Mouse (Mus musculus) MEL (cell line): ENCODE data around the gene Ybx3. TPM values are rescaled to one million over a fixed set of nuclear protein-coding genes. Genes with fewer than 3 reads are reported as not detected.

ENCODE experiments used
- DNase-seq: peaks from one replicate; pipeline ENCODE4 v3.0.0; 2011; ENCODE audit warnings: low read depth, low spot score
- H3K27ac ChIP-seq: 2 replicates; pipeline ENCODE4 v1.5.1; 2012; ENCODE audit warnings: low read depth, mild to moderate bottlenecking, control low read depth, low read length, moderate library complexity; ENCODE audit not compliant: control insufficient read depth
- H3K27me3 ChIP-seq, 2 experiments: fragments of 150-350 bp in 1 of 2; sonication (generic) in 1 of 2; 2 replicates each; pipeline ENCODE4 v1.6.1; 2012; ENCODE audit warnings: low read length in 2 of 2, mild to moderate bottlenecking in 2 of 2, improper control_type of control experiment in 1 of 2, moderate library complexity in 1 of 2; ENCODE audit not compliant: insufficient read depth in 2 of 2, control insufficient read depth in 1 of 2
- H3K36me3 ChIP-seq, 2 experiments: 2 replicates each; pipeline ENCODE4 v1.6.1; 2012 to 2014; ENCODE audit warnings: low read length in 2 of 2, improper control_type of control experiment in 1 of 2, inconsistent platforms in 1 of 2, mild to moderate bottlenecking in 1 of 2; ENCODE audit not compliant: insufficient read depth in 2 of 2, control insufficient read depth in 1 of 2
- H3K4me1 ChIP-seq, 2 experiments: fragments of 150-350 bp in 1 of 2; sonication (generic) in 1 of 2; 2 replicates each; pipeline ENCODE4 v1.6.1; 2012; ENCODE audit warnings: low read length in 2 of 2, improper control_type of control experiment in 1 of 2, mild to moderate bottlenecking in 1 of 2; ENCODE audit not compliant: insufficient read depth in 2 of 2, control insufficient read depth in 1 of 2
- H3K4me3 ChIP-seq, 2 experiments: fragments of 150-350 bp in 1 of 2; sonication (generic) in 1 of 2; 2 replicates each; pipeline ENCODE4 v1.5.1; 2012; ENCODE audit warnings: low read depth in 2 of 2, low read length in 2 of 2, mild to moderate bottlenecking in 2 of 2, moderate library complexity in 2 of 2, control low read depth in 1 of 2, improper control_type of control experiment in 1 of 2; ENCODE audit not compliant: control insufficient read depth in 1 of 2, insufficient read depth in 1 of 2
- H3K79me2 ChIP-seq: 2 replicates; pipeline ENCODE4 v1.6.1; 2012; ENCODE audit warnings: mild to moderate bottlenecking, low read length, moderate library complexity; ENCODE audit not compliant: control insufficient read depth, poor library complexity, insufficient read depth
- H3K9ac ChIP-seq: 2 replicates; pipeline ENCODE4 v1.6.1; 2012; ENCODE audit warnings: low read depth, mild to moderate bottlenecking, control low read depth, low read length, moderate library complexity; ENCODE audit not compliant: control insufficient read depth, poor library complexity, severe bottlenecking
- H3K9me3 ChIP-seq: fragments of 150-350 bp; sonication (generic); replicated peaks from 2 replicates; pipeline ENCODE4 v1.6.1; 2012; ENCODE audit warnings: mild to moderate bottlenecking, low read length, improper control_type of control experiment, moderate library complexity; ENCODE audit not compliant: insufficient read depth
- BHLHE40 ChIP-seq: IDR thresholded peaks from 2 replicates; pipeline ENCODE4 v1.6.1; 2012; ENCODE audit warnings: low read depth, mild to moderate bottlenecking, inconsistent platforms, low read length, improper control_type of control experiment, borderline replicate concordance
- CHD1 ChIP-seq: IDR thresholded peaks from 2 replicates; pipeline ENCODE4 v1.6.1; 2012; ENCODE audit warnings: low read depth, mild to moderate bottlenecking, inconsistent platforms, low read length, improper control_type of control experiment
- CHD2 ChIP-seq: IDR thresholded peaks from 2 replicates; pipeline ENCODE4 v1.6.1; 2011; ENCODE audit warnings: low read length, improper control_type of control experiment
- CTCF ChIP-seq, 3 experiments: IDR thresholded peaks in 2 of 3; conservative IDR thresholded peaks in 1 of 3; 2 replicates each; pipeline ENCODE4 v1.5.1; 2011 to 2012; ENCODE audit warnings: low read length in 3 of 3, low read depth in 2 of 3, mild to moderate bottlenecking in 2 of 3, improper control_type of control experiment in 1 of 3, inconsistent platforms in 1 of 3, mixed read lengths in 1 of 3, moderate library complexity in 1 of 3; ENCODE audit not compliant: control insufficient read depth in 1 of 3, insufficient read depth in 1 of 3, poor library complexity in 1 of 3, severe bottlenecking in 1 of 3
- E2F4 ChIP-seq: IDR thresholded peaks from 2 replicates; pipeline ENCODE4 v1.6.1; 2011; ENCODE audit warnings: low read depth, low read length, improper control_type of control experiment, borderline replicate concordance
- ELF1 ChIP-seq: IDR thresholded peaks from 2 replicates; pipeline ENCODE4 v1.6.1; 2014; ENCODE audit warnings: low read depth, mild to moderate bottlenecking, inconsistent platforms, low read length, improper control_type of control experiment, moderate library complexity
- EP300 ChIP-seq, 2 experiments: IDR thresholded peaks; 2 replicates each; pipeline ENCODE4 v1.6.1; 2011; ENCODE audit warnings: improper control_type of control experiment in 2 of 2, low read length in 2 of 2, low read depth in 1 of 2, mild to moderate bottlenecking in 1 of 2
- ETS1 ChIP-seq: IDR thresholded peaks from 2 replicates; pipeline ENCODE4 v1.6.1; 2012; ENCODE audit warnings: low read depth, mild to moderate bottlenecking, inconsistent platforms, low read length, improper control_type of control experiment, moderate library complexity
- GABPA ChIP-seq: IDR thresholded peaks from 2 replicates; pipeline ENCODE4 v1.6.1; 2012; ENCODE audit warnings: low read depth, mild to moderate bottlenecking, inconsistent platforms, low read length, improper control_type of control experiment, moderate library complexity
- GATA1 ChIP-seq: IDR thresholded peaks from 2 replicates; pipeline ENCODE4 v1.6.1; 2011; ENCODE audit warnings: low read depth, low read length, improper control_type of control experiment
- KAT2A ChIP-seq: conservative IDR thresholded peaks from 2 replicates; pipeline ENCODE4 v1.6.1; 2012; ENCODE audit warnings: low read depth, low read length, improper control_type of control experiment, inconsistent platforms
- MAX ChIP-seq: IDR thresholded peaks from 2 replicates; pipeline ENCODE4 v1.6.1; 2011; ENCODE audit warnings: low read length, improper control_type of control experiment
- MAZ ChIP-seq: IDR thresholded peaks from 2 replicates; pipeline ENCODE4 v1.6.1; 2012; ENCODE audit warnings: low read depth, mild to moderate bottlenecking, inconsistent platforms, low read length, improper control_type of control experiment
- MEF2A ChIP-seq: IDR thresholded peaks from 2 replicates; pipeline ENCODE4 v1.6.1; 2014; ENCODE audit warnings: low read depth, mild to moderate bottlenecking, inconsistent platforms, low read length, improper control_type of control experiment; ENCODE audit not compliant: poor library complexity, insufficient replicate concordance, severe bottlenecking; ENCODE audit errors: extremely low read depth
- MXI1 ChIP-seq: IDR thresholded peaks from 2 replicates; pipeline ENCODE4 v1.6.1; 2011; ENCODE audit warnings: mild to moderate bottlenecking, low read depth, low read length, improper control_type of control experiment
- MYB ChIP-seq: IDR thresholded peaks from 2 replicates; pipeline ENCODE4 v1.6.1; 2011; ENCODE audit warnings: mild to moderate bottlenecking, low read depth, low read length, improper control_type of control experiment
- NELFE ChIP-seq: IDR thresholded peaks from 2 replicates; pipeline ENCODE4 v1.6.1; 2011; ENCODE audit warnings: low read depth, low read length, improper control_type of control experiment
- NRF1 ChIP-seq: IDR thresholded peaks from 2 replicates; pipeline ENCODE4 v1.6.1; 2014; ENCODE audit warnings: low read depth, mild to moderate bottlenecking, inconsistent platforms, low read length, improper control_type of control experiment, moderate library complexity; ENCODE audit not compliant: poor library complexity, insufficient read depth, severe bottlenecking
- POLR2AphosphoS2 ChIP-seq: IDR thresholded peaks from 2 replicates; pipeline ENCODE4 v1.6.1; 2011; ENCODE audit warnings: low read length, improper control_type of control experiment
- TAL1 ChIP-seq: IDR thresholded peaks from 2 replicates; pipeline ENCODE4 v1.6.1; 2012; ENCODE audit warnings: mild to moderate bottlenecking, inconsistent platforms, low read length, moderate library complexity, mixed read lengths
- TCF12 ChIP-seq: IDR thresholded peaks from 2 replicates; pipeline ENCODE4 v1.6.1; 2014; ENCODE audit warnings: low read depth, mild to moderate bottlenecking, inconsistent platforms, low read length, improper control_type of control experiment, moderate library complexity
- UBTF ChIP-seq: IDR thresholded peaks from 2 replicates; pipeline ENCODE4 v1.6.1; 2012; ENCODE audit warnings: low read depth, mild to moderate bottlenecking, inconsistent platforms, low read length, improper control_type of control experiment, moderate library complexity, borderline replicate concordance; ENCODE audit not compliant: insufficient read depth
- USF1 ChIP-seq: IDR thresholded peaks from 2 replicates; pipeline ENCODE4 v1.6.1; 2014; ENCODE audit warnings: low read depth, mild to moderate bottlenecking, inconsistent platforms, low read length, improper control_type of control experiment, moderate library complexity
- ZC3H11A ChIP-seq: IDR thresholded peaks from 2 replicates; pipeline ENCODE4 v1.6.1; 2012; ENCODE audit warnings: low read depth, mild to moderate bottlenecking, inconsistent platforms, low read length, improper control_type of control experiment
- polyA plus RNA-seq, 2 experiments: library from polyadenylated mRNA; stranded (reverse) in 1 of 2; unstranded in 1 of 2; fragments of >175 nt in 1 of 2; fragments of >200 nt in 1 of 2; gene quantifications; 2 replicates each; pipeline versions ENCODE4 v1.2.1 to v1.2.4; 2012; ENCODE audit warnings: low replicate concordance in 2 of 2, low read depth in 1 of 2; ENCODE audit not compliant: insufficient read length in 2 of 2, insufficient read depth in 1 of 2, missing spikeins in 1 of 2
- total RNA-seq: library from RNA; depleted of rRNA; stranded (reverse); fragments of 300-350 nt; gene quantifications from 2 replicates; pipeline ENCODE4 v1.2.3, GENCODE M21; 2012

Ybx3 gene
- total and polyA plus RNA-seq, 3 experiments: 105 to 1,042 (median 575) TPM

DNA sequence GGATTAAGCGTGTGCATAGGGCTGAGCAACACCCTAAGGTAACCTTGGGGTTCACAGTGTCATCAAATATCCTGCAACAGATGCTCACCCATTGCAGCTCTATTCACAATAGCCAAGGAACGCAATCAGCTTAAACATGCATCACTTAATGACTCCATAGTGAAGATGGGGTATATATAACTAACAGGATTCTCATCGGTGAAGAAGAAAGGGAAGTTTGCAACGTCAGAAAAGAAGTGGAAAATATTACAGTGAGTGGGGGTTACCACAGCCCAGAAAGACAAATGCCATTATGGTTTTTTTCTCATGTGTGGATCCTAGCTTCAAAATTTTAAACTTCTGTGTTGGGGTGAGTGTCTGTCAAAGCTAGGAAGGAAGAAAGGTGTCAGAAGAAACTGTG lies 16.9 kb upstream of the Ybx3 start:
- Histone ChIP-seq H3K79me2 (no peaks in the 10 kb centered on the region), H3K9me3 (no peaks in the 10 kb centered on the region), H3K27ac (no peak overlapping the region), H3K4me3 (no peak overlapping the region), H3K9ac (no peak overlapping the region), H3K27me3 (peaks cover 0 to 2% of the 10 kb centered on the region in 2 experiments; a peak in 1 of 4 replicates), H3K4me1 (0 out of 4 replicates have a peak, but pooled peaks cover 0 to 2% of the 10 kb centered on the region in 2 experiments), H3K36me3 (no peaks in the 10 kb centered on the region)
- no peak for DNase-seq
- TF ChIP-seq NRF1 (no peak), E2F4 (no peak), BHLHE40 (no peak), CTCF (IDR thresholded peaks at IDR 0.05 in 2 of 3, conservative IDR thresholded peaks at IDR 0.05 in 1 of 3; ENCODE audit: control insufficient read depth in 1 of 3, insufficient read depth in 1 of 3, low read depth in 2 of 3, low read length in 3 of 3, poor library complexity in 1 of 3, severe bottlenecking in 1 of 3) (no peak), GATA1 (no peak), MYB (no peak), CHD2 (no peak), EP300 (IDR thresholded peaks at IDR 0.05; ENCODE audit: low read depth in 1 of 2, low read length in 2 of 2) (no peak), TAL1 (no peak), MAZ (no peak), ZC3H11A (no peak), TCF12 (no peak), KAT2A (no peak), MXI1 (no peak), NELFE (no peak), ELF1 (no peak), UBTF (no peak), CHD1 (no peak)

GRCm38 (mm10) chr6:131404260-131404659 lies 16.0 kb upstream of the Ybx3 start:
- Histone ChIP-seq H3K27ac (no peak overlapping the region), H3K27me3 (peaks cover 0 to 2% of the 10 kb centered on the region in 2 experiments; a peak in 1 of 4 replicates)
- TF ChIP-seq USF1 (peak; percentile 55; the same call in 1 of the 2 replicates), MAX (no peak), E2F4 (no peak), GABPA (no peak), EP300 (IDR thresholded peaks at IDR 0.05; ENCODE audit: low read depth in 1 of 2, low read length in 2 of 2) (peak in 1 of 2 experiments; percentile 29; a peak in 1 of 4 replicates), ETS1 (peak; percentile 52; the same call in 1 of the 2 replicates), POLR2AphosphoS2 (no peak), MEF2A (peak; percentile 93; the same call in 1 of the 2 replicates), ELF1 (no peak)

More at GRCm38 (mm10) chr6:131404260-131404659, 16.0 kb upstream of the Ybx3 start:
- Histone ChIP-seq H3K9me3 (no peaks in the 10 kb centered on the region), H3K4me1 (0 out of 4 replicates have a peak, but pooled peaks cover 0 to 2% of the 10 kb centered on the region in 2 experiments), H3K4me3 (no peak overlapping the region), H3K9ac (no peak overlapping the region), H3K36me3 (no peaks in the 10 kb centered on the region), H3K79me2 (no peaks in the 10 kb centered on the region)
- DNase-seq: no peak
